Mouse (Mus musculus) layer of hippocampus, adult 9-11 months (tissue): ENCODE measurements at regions not wholly inside any gene's neighbourhood (a gene's known extent, or its start where the extent isn't known, plus 50 kb on each side); places are given as distances from the start of the nearest gene placed in this dataset.
A peak's percentile ranks its signal among the peaks of the same experiment; 100 is the strongest.

Experiments
- DNase-seq: peaks from one replicate; pipeline ENCODE4 v3.0.0; 2022

DNA sequence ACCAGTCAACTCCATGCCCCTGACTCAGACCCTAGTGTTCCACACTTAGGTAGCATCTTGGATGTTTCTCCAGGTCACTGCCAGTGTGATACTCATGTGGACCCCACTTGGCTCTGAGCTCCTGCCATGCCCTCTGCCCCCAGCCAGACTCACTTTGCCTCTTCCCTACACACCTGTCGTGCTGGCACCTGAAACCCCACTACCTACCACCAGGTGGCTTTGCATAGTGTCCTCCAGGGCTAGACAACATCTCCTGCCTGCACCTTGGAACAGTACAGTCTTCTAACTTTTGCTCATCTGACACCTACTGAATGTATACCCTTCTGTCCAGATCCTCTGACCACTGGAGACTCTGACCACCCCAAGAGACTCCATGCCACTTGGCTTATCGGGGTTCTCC, 80.6 kb downstream of the Fam53a start:
- DNase-seq, result no peak

DNA sequence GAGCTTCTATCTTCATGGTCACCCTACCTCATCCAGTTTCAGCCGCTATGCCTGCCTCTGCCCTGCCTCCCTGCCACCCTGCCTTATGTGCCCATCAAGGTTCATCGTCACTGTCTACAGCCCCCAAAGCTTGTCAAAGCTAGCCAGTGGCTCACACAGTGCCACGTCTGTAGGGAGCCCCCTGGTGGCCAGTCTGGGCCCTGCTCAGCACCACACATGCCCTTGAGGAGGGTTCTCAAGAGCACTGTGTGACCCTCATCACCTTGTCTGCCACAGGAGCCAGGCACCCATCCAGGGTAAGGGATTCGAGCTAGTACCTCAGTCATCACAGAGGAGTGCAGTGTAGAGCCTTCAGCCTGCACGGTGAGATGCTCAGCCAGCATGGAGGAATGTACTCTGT, 86.1 kb downstream of the Fam53a start:
- DNase-seq, result peak; percentile 15

DNA sequence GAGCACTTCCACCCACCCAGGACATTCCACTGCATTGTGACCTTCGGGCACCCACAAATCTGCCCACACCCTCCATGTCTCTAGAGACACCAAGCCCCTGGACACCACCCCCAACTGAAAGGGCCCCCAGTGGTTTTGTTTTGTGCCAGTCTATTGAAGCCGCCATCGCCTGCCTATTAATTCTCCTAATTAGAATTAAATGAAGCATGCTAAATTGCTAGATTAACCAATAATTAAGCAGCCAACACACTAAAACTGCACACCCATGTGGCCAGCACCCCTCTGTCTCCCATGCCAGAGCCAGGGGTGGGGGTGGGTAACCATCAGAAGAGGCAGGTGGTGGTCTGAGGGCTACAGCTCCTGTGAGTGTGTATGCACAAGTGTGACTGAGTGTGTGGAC, 86.8 kb downstream of the Fam53a start:
- DNase-seq, result no peak

DNA sequence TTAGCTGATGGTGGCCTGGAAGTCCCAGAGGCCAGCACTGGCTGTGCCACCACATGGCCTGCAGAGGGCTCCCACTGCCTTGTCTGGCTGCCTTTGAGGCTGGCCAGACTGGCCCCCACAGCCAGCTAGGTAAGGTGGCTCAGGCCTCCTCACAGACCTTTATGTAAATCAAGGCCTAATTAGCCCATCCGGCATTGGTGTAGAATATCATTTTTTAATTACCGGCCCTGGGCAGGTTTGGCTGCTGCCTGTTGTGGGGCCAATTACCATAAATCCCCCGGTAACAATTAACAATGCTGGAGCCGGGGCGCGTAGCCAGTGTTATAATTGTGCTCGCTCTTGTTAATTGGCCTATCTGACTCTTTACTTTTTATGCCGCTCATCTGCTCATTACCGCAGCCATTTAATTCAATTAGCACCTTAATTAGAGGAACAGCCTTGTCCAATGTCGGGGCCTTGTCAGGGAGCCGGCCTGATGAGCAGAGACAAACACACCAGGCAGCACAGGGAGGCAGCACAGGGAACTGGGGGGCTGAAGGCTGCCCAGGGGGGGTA, 87.4 kb downstream of the Fam53a start:
- peak; percentile 14 for DNase-seq

DNA sequence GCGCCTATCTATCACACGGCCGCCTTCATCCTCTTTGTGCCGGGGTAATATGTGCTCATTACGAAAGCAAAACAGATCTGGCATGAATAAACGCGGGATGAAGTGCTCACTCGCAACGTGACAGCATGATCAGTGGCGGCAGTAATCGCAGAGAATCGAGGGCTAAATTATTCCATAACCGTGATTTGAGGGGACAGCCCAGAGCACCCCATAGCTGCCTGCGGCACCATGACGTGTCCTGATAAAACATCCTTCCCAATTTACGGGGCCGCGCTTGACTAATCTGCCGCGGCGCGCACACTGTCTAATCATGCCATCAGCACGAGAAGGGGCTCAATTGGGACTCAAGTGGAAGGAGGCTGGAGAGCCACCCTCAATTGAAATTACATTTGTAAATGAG, 89.2 kb downstream of the Fam53a start:
- DNase-seq, result no peak

DNA sequence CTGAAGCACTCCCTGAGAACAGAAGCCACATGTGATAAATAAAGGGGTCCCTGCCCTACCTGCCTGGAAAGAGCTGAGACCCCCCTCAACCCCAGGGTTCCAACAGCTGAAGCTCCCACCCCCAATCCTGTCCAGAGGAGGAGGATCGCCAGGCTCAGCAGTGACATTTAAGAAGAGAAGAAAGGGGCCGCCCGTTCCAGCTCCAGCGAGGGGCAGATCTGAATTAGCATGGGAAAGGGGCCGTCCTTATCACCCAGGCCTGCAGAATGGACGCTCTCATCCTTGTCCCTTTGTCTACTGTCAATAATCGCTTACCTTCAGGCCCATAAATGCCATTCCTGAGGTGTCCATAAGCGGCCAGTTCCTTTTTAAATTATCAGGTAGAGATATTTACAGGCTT, 92.0 kb downstream of the Fam53a start:
- no peak for DNase-seq

DNA sequence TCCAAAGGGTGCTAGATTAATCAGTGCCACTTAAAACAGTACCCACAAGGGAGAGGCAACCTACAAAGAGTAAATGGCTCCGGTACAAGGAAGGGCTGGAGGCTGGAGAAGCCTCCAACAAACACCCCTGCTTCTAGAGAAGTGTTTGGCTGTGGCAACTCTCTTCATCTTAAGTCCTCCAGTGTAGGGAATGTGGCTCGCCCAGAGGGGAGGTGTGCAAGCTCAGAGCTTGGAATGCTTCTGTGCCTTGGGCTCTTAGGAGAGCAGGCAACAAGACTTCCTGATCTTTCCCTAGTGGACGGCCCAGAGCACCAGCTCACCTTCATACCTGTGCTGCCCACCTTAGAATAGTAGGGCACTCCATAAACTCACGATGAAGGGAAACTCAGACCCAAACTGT, 92.4 kb downstream of the Fam53a start:
- no peak for DNase-seq

DNA sequence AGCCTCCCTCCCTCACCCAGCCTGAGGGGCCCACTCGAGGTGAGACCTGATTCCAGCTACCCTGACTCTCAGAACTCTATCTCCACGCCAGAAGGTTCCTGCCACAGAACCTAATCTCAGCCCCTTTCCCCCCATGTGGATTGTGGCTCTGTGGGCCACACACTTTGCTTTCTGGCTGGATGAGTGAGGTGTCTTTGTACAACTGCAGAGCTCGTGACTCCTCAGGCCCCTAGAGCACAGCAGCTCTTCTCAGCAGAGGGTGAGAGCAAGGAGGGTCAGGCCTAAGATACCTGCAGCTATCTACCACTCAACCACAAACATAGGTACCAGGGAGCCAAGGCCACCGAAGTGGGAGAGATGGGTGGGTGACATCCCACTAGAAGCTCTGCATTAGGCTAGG, 93.2 kb downstream of the Fam53a start:
- DNase-seq, result no peak

DNA sequence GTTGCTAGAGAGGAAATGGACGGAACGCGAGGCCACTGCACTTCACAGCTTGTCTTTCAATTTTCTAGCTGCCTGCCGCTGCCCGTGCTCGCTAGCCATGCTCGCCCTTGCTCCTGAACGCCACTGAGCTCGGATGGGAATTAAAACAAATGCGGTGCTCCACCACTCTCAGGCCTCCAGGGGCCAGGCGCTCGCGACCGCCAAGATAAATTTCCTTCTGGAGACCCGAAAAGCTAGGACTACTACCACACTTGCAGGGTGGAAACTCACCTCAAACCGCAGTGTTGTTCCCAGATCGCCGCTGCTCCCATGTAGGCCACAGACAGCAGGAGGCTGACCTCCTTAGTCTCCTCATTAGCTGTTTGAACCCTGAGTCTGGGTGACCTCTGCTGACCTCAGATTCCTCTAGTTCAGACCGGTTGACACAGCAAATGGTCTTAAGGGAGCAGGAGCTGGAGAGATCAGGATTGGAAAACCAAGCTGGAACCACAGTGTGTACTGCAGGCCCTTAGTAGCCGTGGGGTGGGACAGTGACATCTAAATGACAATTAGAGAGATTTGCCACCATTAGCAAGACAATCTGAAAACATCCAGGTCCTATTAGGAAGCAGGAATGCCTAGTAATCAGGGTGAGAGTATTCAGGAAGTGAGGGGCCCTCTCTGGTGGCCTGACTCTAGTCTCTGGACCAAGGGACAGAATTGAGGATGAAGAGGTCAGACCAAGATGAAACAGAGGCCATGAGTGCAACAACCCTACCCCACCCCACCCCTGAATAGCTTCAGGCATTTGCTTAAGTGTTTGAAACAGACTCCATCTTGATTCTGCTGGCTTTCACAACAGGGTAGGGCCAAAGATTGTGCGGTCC, 94.1 kb downstream of the Fam53a start:
- no peak for DNase-seq

DNA sequence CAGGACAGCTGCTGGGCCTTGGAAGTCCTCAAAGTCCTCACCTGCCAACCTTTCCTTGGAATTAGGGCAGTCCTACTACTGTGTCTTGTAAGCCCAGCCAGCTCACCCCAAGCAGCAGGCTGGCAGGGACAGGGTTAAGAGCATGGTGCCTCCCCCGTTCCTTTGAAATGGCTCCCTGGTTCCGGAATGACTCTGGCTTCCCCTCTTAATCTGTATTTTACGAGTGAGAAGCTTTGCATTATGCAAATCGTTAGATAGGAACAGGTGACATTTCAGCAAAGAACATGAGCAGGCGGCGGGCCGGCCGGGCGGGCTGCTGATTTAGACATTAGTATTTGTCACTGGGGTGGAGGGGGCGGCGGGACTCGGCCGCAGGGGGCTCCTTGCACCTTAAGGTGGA, 95.1 kb downstream of the Fam53a start:
- DNase-seq, result peak; percentile 5

DNA sequence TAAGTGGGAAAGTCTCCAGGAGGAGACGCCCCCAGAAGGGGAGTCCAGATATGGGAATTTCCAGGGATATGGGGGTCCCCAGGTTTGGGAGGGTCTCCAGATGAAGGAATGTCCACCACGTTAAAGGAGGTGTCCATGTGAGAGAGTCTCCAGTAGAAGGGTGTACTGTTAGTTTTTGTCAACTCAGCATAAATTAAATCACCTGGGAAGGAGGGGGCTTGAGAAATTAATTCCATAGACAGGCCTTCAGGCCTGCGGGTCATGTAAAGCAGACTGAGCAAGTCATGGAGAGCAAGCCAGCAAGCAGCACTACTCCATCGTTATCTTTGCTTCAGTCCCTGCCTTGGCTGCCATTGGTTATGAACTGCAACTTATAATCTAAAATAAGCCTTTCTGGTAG, 96.2 kb downstream of the Fam53a start:
- DNase-seq, result no peak

DNA sequence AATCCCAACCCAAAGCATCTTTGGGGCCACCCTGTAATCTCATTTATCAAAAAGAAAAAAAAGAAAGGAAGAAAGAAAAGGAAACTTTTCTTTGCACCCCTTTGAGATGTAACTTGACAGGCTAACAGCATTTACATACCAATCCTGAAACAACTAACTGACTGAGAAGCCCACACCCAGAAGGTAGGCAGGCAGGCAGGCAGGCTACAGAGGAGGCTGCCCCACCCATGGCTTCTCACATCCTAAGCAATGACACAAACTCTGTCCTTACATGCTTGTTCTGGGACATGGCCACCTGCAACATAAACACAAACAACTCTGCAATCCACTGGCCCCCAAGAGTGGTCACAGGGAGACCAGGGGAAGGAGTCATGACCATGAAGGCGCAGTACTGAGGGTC, 97.5 kb upstream of the Nkx1-1 start:
- DNase-seq, result no peak

DNA sequence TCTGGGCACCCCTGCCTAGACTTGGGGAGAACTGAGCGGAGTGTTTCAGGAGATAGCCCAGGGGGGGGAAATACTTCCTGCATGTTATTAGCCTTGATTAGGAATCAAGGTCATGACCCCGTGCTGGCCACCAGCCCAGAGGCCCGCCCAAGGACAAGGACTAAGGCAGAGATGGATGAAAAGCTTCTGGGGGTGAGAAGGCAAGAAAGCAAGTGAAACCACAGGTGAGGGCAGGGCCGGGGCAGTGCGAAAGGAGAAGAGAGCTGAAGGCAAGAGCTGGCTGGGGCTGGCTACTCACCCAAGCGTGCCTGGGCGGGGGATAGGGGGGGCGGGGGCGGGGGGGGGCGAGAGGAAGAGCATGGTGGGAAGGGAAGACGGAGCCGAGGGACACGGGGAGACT, 96.0 kb upstream of the Nkx1-1 start:
- DNase-seq, result no peak

DNA sequence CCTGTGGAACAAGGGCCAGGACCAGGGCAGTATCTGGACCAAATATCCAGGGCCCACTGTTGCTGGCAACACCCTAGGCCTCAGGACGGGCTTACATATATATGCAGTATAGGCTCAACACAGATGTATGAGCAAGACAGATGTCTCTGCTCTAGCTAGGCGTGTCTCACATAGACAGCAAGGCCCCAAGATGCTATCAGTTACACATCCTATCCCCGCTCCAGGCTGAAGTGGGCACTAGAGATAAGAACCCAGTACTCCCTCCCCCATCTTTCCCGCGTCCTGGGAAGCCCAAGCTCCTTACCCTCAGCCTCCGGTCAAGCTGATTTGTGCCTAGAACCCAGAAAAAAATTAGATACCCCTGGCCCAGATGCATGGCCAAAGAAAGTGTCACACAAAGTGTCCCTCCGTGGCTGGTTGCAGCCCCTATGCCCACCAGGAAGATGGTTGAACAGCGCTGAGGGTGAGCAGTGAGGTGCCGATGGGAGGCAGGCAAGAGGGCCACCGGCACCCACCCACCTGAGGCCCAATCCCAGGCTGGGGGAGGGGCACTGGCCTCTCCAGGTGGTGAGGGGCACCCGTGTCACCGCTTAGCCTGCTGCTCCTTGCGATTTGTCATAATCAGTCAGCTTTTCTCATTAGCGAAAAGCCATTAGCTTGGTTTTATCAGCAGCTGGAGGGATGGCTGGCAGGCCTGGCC, 95.3 kb upstream of the Nkx1-1 start:
- no peak for DNase-seq

DNA sequence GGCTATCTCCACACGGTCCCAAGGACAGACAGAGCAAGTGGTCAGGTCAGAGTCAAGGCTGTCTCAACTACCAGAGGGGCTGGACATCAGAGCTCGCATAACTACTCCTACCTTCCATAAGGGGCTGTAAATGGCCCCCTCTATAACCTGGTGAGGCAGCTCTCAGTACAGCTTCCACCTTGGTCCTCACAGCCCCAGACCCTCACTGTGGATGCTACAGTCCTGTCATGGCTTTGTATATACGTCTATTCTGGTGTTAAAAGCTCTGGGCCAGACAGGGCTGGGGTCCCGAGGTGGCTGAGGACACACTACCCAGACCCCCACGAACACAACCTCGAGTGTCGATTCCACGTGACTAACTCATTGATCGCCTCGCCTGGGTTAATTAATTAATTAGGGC, 94.0 kb upstream of the Nkx1-1 start:
- no peak for DNase-seq

DNA sequence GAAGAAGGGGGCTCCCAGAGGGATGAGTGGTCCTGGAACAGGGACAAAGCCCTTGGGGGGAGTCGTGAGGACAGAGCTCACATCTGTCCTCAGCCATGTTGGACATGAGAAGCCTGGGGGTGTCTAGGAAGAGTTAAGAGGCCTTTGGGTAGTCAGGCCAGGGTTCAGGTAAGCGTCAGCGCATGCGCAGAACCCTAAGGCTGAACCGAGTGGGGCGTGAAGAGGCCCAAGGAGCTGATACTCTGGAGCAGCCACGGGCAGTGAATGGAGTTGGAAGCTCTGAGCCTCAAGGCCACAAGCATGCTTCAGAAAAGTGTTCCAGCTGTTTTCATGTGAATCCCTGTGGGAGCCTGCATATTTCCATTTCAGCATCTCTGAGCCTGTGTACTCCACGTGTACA, 93.5 kb upstream of the Nkx1-1 start:
- DNase-seq, result no peak

DNA sequence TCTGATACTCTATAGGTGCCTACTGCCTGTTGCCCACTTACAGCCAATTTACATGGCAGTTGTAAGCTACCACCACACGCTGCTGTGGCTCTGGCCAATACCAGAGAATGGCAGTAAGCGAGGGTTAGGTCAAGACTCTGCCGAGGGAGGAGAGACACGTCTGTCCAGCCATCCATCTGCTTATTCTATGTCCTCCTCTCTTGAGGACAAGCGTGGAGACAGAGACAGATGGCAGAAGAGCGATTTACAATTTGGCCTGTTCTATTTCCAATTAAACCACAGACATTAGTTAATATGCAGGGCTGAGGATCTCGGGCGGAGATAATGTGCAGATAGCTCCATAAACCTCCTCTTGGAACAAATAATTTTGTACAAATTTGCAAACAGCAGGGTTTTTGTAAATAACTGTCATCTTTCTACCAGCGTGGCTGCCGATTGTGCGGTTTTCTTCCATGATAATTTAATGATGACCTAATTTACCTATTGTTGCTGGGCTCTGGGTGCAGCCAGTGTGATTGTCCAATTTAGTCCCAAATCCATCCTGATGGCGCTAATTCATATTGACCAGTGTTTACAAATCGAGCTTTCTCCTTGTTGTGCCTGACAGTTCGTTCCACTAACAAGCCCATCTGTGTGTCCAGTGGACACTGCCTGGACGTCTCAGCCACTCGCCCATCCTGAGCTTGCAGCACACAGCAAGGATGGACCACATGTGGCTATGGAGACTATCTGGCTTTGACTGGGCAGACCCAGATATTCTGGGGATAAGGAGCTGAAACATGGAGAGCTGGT, 88.4 kb upstream of the Nkx1-1 start:
- DNase-seq, result peak; percentile 14

DNA sequence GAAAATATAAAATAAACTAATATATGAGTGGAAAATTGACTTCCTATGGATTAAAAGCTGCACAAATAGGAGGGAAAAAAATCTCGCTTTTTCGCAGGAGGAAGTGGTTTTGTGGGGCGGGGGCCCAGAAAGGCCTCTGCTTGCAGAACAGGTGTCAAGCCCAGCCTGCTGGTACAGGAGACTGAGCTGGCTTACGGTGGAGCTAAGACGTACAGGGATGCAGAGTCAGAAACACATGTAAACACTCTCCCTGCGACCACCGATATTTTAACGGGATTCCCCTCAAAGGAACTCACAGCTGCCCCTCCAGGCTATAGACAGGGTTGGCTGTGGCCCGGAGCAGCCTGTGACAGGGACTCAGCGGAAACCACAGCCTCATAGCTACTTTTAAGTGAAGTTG, 87.1 kb upstream of the Nkx1-1 start:
- DNase-seq, result no peak

DNA sequence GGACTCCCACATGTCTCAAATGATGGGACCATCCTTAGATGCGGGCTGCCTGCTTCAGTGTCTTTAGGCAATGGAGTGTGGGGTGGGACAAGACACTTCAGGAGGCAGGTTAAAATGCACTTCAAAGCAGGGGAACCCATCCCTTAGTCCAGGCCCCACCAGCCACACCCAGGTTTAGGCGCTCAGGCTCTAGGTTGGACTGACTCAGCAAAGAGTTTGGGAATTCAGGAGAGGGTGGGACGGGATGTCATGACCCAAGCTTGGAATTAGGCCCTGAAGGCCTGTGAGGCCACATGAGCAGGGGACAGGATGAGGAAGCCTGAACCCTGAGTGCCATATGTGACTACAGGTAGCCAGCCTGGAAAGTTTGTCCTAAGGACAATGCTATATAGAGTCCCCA, 85.6 kb upstream of the Nkx1-1 start:
- no peak for DNase-seq

DNA sequence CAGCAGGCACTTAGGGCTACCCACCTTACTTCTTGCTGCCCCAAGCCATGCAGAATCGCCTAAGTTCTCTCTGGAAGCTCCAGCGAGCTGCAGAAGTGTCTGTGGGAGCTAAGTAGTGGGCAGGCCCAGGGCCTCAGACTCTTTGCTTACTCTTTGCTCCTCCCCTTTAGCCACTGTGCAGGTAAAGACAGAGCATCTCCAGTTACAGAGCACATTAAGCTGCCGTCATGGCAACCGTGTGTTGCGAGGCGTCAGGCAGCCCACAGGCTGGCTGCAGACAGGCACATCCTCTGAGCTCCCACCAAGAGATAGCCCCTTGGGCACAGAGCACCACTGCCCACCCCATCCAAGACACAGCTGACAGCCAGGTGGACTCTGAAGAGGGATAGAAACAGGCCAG, 85.1 kb upstream of the Nkx1-1 start:
- DNase-seq, result no peak

DNA sequence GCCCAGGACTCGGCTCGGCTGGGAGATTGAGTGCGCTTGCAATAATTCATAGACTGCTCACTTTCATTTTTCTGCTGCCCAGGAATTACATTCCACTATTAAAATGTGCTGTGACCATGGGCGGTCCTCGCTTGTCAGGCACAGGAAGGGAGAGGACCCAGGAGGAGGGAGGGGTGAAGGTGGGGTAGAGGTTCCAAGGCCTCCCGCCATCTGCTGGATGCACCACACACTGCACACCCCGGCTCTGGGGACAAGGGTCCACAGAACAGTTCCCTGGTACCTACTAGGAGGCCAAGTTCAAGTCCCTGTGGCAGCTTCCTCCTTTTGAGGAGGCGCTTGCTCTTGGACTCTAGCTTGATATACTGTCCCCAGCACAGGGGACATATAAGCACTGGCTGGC, 83.8 kb upstream of the Nkx1-1 start:
- no peak for DNase-seq

DNA sequence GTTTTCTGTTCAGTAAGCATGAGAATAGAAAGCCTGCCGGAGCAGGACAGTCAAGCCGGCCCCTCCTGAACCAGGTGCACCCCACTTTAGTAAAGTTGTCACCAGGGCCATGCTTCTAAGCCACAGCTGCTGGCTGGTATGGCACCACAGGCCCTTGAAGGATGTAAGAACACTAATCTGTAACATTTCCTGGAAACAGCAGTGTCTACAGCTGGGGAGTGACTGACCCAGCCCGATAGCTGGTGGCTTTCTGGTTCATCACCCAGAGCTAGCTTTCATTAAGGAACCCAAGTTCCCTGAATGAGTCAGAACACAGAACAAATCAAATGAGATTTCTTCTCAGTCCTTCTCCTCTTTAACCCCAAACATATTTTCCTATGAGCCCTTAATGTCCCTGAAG, 82.4 kb upstream of the Nkx1-1 start:
- DNase-seq, result no peak

DNA sequence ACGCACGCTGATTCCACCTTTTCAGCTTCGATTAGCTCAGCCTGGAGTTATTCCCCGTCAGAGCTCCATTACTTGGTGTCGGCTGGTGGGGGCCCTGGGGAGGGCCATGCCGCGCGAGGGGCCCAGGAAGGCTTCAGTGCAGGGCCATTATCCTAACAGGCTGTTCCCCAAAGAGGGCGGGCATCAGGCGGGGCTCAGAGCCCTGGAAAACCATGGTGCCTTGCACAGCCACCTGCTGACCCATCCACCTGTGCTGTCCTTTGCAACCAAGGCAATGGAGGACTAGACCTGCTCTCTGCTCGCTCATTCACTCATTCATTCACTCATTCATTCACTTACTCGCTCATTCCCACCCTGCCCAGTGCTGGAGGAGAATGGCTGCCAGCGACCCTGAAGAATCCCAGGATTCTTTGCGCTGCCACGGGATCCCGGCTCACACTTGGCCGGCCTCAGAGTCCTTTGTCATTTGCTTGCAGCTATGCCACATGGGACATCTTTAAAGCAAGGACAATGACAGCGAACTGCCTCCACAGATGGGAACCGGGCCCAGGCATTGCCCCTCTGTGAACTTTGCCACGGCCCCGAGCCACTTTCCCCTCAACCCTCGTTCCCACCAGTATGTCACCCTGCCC, 78.6 kb upstream of the Nkx1-1 start:
- no peak for DNase-seq
